Mouse (Mus musculus) skeletal muscle tissue, adult 2 months (tissue): ENCODE results near the gene Fmnl2.

Experiments used
- DNase-seq: peaks from one replicate; pipeline ENCODE4 v3.0.0-alpha.2; 2012; ENCODE audit warnings: low read depth, low spot score

The Fmnl2 gene

DNA sequence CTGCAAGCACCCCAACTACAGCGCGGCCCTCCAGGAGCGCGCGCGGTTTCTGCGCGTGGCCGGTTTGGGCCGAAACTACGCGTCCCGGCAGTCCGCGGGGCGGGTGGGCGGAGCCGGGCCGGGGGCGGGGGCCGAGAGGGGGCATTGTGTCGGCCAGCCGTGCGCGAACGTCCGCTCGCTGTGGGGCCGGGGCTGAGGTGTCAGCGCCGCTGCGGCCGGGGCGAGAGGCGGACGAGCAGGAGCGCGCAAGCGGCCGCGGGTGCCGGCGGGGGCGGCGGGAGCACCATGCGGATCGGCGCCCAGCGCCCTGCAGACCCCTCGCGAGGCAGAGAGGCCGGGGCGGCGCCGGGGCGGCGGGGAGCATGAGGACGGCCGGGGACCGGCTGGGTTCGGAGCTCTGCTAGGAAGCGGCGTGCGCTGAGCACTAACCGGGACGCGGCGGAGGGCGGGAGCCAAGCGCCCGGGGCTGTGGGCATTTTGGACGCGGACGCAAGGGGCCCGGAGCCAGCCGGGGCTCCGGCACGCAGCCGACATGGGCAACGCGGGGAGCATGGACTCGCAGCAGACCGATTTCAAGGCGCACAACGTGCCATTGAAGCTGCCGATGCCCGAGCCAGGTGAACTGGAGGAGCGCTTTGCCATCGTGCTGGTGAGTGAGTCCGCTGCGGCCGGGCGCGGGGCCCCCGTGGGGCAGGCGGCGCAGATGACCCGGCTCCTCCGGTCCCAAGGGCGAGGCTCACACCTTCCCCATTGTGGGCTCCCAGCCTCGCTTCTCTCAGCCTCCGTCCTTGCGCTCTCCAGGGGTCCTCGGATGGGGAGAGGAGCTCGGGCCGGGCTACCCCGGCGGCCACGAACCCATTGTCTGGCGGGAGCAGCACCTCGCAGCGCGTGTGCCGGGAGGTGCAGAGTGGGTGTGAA is at the start of gene Fmnl2:
Gene Fmnl2 (plus strand): TSS at position 250 of the 918 bp plus-strand sequence.
- DNase-seq: peak; percentile 37

DNA sequence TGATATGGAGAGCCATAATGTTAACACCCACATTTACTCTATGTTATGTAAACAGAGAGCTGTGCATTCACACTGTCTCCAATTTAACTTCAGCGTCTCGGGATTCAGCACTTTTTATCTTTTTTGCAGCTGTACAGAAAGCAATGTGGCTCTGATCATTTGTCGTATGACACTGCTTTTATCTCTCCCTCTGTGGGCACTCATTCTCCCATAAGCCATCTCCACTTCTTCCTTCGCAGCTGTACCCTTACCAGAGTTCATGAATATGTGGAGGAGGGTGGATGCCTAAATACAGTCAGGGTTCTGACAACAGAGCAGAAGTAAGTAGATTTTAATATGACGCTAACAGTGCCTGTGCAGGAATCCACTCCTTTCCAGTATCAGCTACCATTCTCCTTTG is 47.7 kb upstream of the Fmnl2 start:
- no peak for DNase-seq

DNA sequence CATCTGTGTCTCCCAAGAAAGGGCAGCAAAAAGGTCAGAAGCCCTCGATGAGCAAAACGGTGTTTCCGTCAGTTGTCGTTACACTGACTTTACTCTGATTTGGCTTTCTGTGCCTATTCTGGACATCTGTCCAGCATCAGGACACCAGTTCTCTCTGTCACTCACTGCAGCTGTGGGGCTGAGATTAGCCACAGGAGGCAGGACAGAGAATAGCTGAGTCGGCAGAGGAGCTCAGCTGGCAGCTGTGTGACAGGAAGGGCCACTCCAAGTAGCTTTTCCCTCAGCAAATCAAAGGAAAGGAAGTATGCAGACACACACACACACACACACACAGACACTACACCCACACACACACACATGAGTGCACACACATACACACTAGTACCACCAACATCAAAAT is 46.0 kb upstream of the Fmnl2 start:
- DNase-seq: peak; percentile 19

DNA sequence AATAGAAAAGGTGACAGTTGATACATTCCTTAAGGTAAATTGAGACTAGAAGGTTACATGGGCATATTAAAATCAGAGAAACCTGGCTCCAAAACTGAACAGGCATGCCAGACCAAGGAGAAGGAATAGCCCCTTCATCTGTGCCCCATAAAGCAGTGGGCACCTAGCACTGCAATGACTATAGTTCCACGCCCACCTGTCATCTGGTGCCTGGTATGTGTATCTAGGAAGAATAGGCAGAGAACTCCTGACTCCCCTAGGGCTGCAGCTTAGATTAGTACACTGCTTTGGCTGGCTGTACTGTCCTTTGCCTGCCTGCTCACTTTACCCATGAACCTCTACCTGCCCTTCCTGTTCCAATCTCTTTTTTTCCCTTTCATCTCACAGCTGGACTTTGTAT is 40.3 kb upstream of the Fmnl2 start:
- DNase-seq: no peak

DNA sequence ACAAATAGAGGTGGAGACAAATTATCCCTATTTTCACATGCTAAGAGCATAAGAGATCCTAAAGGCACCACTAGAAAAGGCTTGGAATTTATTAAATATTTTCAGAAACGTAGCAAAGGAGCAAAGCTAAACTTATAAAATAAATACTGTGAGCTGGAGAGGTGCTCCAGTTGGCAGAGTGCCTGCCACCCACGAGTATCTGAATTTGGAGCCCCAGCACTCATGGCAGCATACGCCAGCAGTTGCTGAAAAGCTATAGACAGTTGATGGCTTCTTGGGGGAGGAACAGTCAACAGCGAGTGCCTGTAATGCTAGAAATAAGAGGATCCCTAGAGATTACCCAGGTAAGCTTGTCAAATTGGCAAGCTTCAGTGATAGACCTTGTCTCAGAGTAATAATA is 38.7 kb upstream of the Fmnl2 start:
- DNase-seq: no peak

DNA sequence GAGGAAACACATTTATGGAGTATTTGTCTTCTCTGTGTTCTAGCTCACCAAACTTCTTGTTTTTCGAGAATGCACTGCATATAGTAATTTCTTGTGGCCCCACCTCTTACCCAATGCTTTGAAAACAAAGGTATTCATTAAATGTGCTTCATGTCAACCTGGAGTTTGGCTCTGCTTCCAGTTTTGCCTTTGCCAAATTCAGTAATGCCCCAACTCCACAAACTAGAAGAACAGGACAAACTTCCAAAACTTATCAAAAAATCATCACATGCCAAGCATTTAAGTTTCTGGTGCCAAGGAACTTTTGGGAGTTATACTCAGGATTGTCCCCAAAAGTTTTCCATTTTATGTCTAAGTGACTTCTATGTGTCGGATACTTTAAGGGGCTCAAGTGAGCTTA is 35.4 kb upstream of the Fmnl2 start:
- no peak for DNase-seq

DNA sequence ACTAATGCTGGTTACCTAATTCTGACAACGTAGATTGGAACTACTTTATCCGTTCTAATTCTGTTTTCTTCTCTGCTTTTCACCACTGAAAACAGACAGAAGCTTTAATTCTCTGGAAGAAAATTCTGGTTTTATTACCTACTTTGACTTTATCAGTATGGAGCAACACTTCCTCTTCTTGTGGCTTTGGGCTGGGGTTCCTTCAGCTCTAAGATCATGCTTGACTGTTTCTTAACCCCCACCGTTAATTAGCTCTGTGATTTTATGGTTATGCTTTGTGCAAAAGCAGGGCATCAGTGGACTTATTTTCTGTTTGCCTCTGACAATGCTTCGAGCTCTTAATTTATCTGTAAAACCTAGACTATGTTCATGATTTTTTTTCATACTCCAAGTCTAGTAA is 29.6 kb upstream of the Fmnl2 start:
- no peak for DNase-seq

DNA sequence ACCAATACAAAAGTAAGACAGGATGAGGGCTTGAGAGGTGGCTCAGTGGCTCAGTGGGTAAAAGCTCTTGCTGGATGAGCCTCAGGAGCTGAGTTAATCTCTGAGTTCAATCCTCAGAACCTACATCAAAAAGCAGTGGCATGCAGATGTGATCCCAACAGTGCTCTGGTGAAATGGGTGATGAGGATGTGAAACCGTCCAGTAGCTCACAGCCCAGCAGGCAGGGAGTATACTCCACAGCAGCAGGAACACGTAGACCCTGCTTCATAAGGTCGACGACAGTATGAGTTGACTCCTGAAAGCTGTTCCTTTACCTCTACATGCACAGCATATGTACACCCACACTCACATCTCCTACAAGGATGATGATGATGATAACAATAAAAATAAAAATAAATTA is 27.1 kb upstream of the Fmnl2 start:
- no peak for DNase-seq

DNA sequence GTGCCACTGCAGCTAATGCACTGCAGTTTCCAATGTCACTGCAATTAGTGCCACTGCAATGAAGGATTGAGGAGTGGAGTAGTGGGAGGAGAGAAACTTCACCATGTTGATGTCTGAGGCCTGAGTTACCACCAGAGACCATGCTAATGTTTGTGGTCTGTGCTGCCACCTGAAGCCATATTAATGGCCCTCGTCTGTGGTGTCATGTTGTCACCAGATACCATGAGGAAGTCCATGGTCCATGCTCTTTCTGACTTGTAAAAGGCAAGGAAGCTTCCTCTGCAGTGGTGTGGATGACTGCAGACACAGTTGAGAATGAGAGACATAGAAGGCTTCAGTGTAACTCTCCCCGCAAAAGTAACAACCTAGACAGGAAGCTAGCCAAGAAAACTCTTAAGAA is 26.1 kb upstream of the Fmnl2 start:
- no peak for DNase-seq

DNA sequence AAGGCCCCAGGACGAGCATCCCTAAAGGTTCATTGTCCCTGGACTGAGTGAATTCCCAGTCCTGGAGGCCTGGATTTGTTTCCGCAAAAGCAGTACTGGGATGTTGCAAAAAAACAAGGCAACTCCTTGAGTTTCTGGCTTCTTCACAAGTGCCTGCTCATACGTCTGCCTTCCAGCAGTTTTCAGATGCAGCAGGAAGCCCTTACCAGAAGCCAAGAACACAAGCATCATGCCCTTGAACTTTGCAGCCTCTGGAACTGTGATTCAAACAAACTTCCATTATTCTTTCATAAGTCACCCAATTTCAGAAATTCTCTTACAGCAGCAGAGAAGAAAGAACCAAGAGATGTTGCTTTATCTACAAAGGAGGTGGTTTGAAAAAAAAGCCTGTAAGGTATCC is 21.9 kb upstream of the Fmnl2 start:
- DNase-seq: peak; percentile 2

DNA sequence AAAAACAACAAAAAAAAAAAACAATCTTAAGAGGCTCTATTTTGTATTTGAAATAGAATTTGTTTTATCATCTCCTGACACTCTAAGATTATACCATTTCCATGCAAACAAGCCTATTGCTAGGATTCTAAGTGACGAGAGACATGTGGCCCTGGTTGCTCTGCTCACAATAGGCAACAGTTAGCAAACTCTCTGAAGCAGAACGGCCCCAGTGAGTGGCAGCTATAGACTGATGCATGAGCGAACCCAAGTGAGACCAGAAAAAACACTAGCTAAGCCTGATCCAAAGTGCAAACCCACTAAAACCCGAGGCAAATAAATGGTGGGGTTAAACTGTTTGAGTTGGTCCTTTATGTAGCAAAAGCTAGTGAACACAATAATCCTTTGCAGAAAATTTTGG is 18.6 kb upstream of the Fmnl2 start:
- DNase-seq: no peak

DNA sequence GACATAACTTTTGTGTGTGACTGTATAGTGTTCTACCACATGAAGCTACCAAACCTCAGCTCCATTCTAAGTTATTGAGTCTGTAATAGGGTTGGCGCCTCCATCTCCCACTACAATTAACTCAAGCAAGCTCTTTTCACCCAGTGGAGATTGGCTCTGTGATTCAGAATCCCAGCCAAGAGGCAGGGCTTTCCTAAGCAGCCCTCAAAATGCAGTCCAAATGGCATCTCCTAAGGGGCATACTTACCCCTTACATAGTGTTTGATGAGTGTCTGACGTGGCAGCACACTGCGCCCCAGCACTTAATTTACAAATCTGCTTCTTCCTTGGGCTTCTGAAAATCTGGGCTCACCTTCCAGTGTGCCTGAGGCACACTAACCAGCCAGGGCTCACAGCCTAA is 17.8 kb upstream of the Fmnl2 start:
- DNase-seq: no peak

DNA sequence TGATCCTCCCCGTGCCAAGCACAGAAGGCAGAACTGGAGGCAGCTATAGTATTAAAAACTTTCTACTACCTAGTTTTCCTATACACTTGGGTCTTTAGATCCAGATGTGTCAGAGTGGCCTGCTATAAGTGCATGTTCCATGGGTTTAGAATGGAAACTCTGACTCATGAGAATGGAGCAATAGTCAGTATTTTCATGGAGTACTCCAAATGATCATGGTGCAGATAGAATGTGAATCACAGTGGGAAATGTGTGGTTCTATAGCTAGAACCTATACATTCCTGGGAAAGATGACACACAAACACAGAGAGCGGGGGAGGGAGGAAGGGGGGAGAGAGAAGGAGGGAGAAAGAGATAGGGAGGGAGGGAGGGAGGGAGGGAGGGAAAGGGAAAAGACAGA is 13.8 kb upstream of the Fmnl2 start:
- DNase-seq: no peak

DNA sequence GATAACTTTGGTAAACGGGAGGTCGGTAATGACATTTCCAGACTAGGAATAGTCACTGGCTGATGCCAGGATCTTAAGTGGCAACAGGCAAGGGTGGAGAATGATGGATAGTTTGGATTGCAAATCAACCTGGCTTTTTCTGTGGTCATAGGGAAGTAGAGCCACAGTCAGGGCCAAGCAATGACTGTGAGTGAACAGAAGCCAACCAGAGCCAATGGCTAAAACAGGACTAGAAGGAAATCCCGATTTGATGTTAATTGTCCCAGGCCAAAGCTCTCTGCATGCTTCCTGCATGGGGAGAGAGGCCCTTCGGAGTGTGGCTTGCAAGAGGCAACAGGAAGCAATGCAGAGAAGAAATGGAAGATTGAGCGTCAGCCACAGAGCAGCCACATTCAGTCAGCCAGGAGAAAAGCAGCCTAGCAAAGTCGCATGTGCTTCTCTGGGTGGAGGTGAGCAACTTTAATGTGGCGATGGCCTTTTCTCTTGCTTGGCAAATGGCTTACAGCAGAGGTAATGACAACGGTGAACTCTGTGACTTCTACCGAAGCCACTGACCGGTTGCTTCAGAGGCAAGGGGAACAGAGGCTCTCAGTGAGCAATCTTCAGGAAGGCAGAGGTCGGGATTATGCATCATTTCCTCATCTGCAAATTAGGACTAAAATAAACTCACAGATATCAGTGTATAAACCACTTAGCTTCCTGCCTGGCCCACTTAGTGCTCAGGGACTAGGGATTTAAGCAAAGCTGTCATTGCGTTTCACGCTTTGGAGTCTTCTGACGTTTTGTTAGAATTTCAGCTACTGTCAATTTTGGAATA is 12.5 kb upstream of the Fmnl2 start:
- DNase-seq: no peak

DNA sequence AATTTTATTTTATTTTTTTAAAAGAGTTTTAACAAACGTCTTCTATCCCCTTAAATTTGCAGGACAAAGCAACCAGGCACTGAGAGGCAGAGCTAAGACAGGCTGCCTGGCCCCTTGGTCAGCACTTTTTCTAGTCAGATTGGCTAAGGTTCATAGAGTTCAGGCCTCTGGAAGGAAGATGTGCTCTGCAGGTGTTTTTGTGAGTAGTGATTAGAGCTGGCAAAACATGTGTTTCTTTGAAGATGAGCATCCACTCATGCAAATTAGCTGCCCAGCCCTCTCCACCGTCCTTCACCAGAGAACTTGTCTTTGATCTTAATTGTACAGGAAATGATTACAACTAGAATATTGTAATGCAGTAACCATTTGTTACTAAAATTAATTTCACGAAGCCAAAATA is 11.2 kb upstream of the Fmnl2 start:
- no peak for DNase-seq

DNA sequence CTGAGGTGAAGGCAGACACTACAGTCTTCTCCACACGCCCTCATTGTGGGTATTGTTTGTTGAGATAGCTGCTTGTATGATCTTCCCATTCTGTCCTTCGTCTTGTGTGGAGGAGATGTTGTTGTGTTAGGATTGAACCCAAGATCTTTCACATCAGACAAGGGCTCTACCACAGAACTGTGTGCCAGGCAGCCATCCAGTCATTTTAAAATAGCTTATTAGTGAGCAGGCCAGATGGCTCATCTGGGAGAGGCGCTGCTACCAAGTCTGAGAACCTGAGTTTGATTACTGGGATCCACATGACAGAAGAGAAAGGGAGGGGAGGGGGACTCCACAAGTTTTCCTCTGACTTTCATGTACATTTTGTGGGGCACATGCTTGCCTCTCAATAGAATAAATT is 8.6 kb upstream of the Fmnl2 start:
- no peak for DNase-seq

DNA sequence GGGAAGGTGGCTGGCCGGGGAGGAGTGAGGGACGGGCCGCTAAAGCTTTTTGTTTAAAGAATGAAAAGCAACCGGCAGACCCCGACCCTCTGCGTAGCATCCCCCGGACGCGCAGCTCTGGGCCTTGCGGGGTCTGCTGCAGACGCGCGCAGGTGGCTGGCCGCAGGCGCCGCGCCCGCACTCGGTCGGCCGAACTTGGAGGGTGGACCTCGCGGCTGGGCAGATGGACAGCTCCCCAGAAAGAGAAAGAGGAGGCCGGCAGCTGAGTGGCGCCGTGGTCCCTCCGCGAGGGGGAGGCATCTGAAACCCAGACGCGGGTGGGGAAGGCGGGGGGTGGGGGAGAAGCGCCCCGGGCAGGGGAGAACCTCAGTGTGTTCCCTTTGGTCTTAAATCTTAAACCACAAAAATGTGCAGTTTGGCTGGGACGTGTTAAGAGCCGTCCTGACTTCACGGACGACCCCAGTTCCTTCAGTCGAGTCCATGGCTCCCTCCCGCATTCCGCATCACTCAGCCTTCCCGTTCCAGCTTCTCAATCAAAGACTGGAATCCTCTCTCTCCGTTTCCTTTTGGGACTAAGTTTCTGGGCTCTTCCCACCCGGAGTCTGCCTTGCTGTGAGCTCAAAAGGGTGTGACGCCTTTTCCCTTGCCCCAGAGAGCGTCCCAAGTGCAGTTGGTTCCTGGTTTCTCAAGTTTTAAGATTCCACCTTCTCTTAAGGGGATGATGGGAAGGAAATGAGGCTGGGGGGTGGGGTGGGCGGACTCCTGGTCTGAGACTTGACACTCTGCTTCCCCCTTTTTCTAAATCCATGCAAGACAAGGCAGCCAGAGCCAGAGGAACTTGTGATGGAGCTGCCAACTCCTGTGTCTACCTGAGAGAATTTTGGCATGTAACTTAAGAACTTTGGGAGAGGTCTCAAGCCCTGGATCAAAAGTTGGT is 1.1 kb downstream of the Fmnl2 start:
- DNase-seq: peak; percentile 35

DNA sequence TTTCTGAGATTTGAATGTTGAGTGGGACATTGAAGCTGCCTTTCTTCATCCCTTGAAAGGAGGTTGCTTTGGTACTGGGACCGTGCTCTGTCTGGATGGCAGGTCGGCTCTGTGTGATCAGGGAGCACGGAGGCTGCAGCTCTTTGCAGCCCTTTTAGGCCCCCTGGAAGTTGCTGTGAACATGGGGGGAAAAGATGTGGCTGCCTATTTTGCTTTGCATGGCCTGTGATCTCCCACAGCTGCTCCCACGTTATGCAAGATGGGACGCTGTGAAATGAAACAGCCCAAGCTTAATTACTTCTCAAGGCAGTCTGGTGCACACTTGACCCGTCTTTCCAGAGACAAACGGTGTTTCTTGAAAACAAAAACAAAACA is 1.8 kb downstream of the Fmnl2 start:
- no peak for DNase-seq

DNA sequence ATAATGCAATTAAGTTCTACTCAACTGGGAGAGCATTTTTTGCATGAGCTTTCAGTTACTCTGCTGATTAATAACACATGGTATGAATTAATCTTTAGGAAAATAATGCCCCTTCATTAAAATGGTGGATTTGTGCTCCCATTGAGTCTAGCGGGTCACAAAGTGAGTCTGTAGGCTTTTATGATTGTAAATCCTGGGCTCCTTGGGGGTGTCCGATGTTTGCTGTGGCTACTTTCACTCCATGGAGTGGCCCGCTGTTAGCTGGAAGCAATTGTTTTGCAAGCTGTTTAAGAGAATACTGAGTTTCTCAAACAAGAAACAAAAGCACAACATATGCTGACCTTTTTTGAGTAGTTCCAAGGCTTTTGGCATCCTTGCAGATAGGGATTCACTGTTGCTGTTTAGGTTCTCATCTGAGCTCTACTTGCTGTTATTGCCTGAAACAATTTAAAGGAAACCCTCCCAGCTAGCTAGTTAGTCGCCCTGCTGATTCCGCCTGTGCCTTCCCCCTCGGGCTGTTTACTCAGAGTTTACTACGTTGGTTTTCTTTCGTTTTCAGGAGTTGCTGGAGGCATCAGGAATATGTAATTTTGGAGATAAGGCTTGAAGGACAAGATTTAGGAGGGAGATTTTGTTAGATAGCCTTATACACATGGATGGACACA is 2.6 kb downstream of the Fmnl2 start:
- no peak for DNase-seq

DNA sequence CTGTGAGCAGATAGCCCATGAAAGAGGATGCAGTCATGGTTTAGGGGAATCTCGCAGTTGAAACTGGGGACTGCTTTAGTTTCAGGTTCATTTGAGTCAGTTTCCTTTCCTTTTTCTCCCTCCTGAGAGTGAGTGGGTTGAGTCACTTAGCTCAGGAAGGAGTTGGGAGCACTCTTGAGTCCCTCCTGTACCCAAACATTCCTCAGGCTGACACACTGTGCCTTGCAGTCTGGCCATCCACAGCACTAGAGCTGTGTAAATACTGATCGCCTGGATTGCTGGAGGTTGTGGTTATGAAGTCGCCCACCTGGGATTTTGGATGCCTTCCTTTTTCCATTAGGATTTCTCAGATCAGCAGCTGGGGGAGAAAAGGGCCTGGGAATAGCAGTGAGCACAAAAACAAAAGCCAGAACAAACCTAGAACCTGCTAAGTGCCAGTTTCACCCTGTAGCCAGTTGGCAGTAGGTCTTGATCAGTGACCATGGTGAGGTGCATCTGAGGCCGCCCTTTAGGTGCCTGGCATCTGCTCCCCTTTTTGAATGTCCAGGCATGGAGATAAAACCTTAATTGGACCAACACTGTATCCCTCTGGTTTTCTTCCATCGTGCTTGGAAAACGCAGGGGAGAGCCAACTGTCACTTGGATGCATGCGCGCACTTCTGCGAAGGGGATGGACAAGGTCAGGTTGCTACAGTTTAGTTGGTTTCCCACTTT is 4.5 kb downstream of the Fmnl2 start:
- DNase-seq: no peak

DNA sequence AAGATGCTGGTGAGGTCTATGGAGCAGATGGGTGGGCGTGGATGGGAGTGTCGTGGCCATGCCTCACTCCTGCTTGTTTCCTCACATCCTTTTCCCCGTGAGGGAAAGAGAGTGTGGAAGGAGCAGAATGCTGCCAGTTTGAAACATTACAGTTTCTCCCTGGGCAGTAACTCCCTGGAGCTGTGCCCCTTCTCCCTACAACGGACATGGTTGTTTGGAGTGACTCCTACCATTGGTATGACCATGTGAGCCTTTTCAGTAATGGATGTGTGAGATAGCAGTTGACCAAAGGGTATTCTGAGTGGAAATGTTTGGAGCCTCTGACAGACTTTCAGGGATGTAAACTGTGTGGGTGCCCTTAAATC is 5.1 kb downstream of the Fmnl2 start:
- no peak for DNase-seq
